Mouse (Mus musculus): ENCODE data around the gene Opcml.

Opcml gene

DNA sequence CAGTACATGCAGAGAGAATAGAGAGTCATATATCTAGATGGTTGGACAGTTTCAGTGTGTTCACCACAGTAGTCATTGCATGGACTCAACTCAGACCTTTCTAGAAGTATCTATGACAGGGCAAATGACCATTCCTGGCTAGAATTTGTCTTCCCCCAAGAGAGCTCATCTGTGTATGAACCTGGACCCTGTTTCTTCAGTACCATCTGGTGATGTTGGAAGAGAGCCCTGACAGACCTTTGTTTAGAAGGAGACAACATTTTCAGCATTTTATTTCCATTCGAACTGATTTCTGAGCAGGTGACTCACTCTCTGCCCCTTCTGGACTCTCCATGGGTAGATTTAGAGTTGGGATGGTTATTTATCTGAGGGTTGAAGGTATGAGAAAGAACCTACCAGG is 827.1 kb downstream of the Opcml start:
- no peak for DNase-seq (ENCODE audit: low spot score in 2 of 2)

DNA sequence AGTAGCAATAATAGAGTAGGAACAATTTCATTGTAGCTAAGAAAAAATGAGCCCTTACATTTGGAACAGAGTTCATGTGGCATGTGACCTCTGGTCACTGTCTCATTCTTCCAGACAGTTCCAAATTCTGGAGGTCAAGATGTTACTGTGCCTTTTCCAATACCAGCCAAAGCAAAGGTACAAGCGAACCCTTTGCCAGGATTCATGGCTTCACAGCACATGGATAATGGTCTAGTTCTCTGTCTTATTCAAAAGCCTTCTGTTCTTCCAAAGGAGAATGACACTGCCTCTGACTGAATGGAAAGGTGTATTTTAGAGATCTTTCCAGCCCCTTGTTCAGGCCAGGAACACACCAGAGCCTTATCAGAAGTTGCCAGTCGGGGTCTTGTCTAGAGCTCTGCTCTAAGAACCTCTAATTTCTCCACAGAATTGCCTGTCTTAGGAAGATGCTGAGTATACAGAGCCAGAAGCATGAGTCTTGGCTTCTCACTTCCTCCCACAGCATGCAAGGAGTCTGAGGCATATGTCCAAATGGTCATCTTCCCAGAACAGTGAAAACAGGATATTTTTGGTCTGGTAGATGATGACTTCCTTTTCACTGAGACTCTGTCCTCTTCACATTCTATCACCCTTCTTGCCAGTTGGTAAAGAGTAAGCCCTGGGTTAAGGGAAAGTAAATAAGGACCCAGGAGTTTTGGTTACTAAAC is 827.8 kb downstream of the Opcml start:
- DNase-seq (ENCODE audit: low spot score in 2 of 2) = no peak

DNA sequence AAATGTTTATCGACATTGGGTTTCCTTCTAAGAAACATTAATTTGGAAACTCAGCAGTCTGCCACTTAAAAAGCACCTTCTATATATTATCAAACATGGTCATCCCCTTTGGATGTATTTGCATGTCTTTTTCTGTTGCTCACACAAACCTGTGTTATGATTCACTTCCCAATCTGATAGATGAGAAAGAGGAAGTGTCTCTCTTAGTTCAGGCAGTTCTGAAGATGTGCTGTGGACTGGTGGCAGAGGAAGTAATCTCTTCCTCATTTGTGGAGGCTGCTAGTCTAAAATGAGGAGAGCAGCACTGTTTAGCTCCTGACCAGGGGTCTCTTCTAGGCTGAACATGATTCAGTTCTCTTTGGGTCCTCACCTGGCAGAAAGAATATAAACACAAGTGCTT is 831.4 kb downstream of the Opcml start:
- no peak for DNase-seq (ENCODE audit: low spot score in 2 of 2)

DNA sequence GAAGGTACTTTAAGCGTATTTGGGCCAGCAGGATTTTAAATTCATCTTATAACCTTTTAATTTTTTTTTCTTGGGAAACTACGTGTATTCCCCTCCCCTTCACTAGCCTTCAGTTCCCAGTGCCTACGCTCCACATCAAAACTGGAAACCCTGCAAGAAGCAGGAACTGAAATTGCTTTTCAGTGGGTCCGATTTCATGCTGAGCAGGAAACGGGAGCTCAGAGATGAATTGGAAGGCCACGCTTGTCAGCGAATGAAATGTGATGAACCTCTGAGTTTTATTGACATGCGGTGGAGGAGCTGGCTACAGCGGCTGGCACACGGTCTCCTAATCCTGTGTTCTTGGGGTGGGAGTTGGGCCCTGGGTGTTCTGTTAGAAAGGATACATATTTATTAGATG is 834.3 kb downstream of the Opcml start:
- no peak for DNase-seq (ENCODE audit: low spot score in 2 of 2)

DNA sequence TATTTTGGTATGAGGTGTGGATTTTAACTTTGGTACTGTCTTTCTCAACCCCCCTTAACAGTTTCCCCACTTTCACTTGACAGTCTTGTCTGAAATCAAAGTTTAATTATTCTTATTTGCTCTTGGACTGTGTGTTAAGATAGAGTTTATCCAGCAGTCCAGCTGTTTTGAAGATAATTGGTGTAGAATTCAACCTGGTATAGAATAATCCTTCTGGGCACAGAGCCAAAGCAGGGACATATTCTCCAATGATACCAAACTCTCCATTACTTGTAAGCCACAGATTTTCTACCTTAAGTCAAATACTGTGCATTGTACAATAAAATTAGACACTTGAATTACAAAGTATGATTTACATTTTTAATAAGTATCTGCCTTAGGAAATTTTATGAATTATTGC is 852.2 kb downstream of the Opcml start:
- no peak for DNase-seq (ENCODE audit: low spot score in 2 of 2)

DNA sequence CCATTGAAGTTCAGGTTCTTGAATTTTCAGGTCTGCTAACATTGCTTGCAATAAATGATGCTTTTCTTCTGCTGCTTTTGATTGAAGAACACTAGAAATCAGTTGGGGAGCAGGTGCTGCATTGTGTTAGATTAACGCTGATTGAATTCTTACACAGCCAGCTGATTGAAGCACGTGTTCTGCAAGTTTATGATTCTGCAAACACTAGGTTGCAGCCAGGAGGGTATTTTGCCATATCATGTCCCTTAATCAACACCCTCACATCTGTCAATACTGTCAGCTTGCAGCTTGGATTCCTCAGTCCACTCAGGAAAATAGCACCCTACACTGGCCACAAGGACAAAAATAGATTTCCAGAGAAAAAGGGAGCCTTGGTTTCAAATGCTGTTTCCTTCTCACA is 853.5 kb downstream of the Opcml start:
- DNase-seq (ENCODE audit: low spot score in 2 of 2) = no peak

DNA sequence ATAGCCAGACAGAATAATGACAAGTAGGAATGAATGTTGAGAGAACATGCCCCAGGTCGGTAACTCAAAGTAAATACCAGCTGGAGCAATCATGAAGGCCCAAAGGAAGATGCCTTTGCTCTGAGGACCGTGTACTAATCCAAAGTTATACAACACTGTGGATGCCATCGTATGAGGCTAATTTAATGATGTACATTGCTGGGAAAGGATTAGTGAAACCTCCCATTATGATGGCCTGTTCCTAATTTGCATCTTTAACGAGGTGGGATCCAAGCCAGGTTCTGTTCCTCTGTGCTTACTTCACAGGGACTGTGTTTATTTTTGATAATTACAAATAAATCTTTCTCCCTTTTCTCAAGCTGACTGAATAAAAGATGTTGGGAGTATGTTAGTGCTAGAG is 859.5 kb downstream of the Opcml start:
- DNase-seq (ENCODE audit: low spot score in 2 of 2) = no peak

DNA sequence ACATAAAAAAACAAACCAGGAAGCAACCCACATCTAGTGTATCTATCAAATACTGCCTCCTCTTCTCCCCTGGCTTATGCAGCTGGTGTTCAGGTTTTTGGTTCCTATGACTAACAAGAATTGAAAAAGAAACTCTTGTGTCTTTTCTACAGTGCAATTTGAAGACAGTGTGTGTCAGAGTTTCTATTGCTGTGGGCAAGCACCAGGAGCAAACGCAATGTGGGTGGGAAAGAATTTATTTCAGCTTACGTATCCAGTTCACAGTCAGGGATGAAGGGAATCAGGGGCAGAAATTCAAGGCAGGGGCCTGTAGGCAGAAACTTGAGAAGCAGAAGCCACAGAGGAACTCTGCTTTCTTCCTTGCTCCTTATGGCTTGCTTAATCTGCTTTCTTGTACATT is 869.4 kb downstream of the Opcml start:
- no peak for DNase-seq (ENCODE audit: low spot score in 2 of 2)

DNA sequence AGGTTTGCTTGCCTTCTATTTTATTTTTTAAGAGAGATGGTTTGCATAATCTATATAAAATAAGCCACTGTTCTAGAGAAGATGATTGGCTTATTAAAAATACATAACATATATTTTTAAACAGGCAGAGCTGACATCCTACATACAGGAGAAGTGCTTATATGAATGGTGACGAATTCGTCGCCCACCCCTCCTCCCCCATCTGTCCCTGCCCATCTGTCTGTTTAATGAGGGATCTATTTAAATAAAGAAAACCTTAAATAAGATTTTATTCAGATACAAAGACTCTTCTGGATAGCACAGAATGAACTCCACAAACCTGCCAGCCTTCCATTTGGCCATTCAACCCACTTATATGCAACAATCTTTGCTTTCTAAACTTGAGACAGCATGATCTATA is 872.3 kb downstream of the Opcml start:
- no peak for DNase-seq (ENCODE audit: low spot score in 2 of 2)

DNA sequence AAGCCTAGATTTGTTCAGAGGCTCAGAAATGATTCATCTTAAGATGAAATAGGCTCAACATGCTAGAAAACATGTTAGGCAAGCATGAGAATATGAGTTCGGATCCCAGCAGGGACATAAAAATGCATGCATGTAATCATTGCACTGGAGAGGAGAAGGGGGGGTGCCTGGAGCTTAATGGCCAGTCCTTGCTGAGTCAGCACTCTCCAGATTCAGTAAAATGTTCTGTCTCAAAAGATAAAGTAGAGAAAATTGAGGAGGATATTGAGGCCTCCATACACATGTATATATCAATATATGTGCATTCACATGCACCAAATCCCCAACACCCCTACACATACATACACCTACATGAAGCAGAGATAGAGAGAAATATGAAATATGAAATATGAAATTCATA is 889.7 kb downstream of the Opcml start:
- no peak for DNase-seq (ENCODE audit: low spot score in 2 of 2)

DNA sequence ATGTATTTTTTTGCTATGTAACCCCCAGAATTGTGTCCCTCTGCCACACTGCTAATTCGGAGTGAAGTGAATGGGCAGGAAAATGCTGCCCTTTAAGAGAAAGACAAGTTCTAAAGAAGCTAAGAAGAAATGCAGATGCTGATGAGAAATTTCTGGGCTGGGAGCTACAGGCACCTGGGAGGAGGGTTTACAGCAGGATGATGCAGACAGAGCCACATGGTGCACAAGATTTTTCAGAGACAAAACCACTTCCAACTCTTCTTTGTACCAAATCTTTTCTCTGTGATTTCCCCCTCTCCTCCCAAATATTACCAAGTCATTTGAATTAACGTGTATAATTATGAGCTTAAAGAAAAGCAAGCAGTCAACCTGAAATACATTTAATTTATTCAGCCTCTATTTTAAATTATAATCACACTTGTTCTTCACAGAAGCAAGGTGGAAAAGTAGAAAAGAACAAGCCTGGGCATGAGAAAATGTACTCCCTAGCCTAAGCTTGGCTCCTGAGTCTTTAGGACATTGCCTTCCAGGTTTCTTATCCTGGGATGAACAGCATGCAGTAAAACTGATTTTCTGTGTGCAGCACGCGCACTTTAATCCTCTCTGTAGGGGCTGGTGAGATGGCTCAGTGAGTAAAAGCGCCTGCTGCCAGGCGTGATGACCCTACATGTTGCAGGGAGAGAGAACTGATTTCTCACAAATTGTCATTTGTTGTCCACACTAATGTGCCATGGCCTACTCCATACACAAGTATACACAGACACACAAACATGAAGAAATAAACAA is 890.9 kb downstream of the Opcml start:
- DNase-seq (ENCODE audit: low spot score in 2 of 2) = no peak

DNA sequence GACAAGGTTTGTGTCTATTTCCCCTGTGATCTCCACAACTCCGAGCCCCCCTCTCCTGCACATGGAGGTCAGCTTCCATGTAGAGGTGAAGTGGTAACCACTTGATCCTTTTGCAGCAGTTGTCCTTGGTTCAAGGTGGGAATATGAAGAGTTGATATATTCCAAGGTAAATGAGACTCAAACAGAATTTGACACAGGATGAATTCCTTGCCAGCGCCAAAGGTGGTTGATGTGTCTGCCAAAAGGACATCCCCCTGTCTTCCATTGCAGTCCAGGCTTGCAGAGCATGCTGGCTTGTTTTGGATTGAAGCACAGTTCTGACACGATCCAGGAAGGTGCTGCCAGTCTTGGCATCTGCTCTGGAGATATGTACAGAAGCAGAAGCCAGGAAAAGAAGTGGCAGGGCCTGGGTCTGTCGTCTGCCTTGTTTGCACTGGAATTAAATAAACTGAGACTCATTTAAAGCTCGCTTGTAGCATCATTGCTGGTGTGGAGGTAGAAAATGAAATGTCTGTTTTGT is 893.4 kb downstream of the Opcml start:
- DNase-seq (ENCODE audit: low spot score in 2 of 2) = no peak

DNA sequence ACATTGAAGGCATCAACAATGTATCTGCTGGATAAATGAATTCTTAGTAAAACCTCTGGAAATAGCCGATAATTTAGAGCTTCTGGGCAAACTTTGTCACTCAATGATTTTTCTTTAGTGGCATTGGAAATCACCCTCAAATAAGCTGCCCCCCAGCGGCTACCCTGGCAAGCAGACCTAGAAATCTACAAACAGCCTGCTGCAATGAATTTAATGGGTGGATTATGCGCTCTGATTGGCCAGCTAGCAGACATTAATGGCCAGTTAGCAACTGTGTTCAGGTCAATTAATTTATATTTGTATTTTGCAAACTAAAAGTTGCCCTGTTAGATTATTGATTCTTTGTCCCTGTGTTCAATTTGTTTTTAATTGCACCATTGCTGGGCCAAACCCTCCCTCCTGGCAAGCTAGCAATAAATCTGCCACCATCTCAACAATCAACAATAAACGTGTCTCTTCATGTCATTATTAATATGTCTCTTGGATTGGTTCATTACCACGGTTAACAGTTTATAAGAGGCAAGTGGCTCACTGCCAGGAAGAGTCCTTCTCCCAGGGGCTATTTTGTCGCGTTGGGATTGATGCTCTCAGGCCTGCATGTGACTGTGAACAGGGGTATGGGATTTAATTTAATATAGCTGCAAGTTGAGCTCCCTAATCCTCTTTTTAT is 896.5 kb downstream of the Opcml start:
- DNase-seq (ENCODE audit: low spot score in 2 of 2) = no peak

DNA sequence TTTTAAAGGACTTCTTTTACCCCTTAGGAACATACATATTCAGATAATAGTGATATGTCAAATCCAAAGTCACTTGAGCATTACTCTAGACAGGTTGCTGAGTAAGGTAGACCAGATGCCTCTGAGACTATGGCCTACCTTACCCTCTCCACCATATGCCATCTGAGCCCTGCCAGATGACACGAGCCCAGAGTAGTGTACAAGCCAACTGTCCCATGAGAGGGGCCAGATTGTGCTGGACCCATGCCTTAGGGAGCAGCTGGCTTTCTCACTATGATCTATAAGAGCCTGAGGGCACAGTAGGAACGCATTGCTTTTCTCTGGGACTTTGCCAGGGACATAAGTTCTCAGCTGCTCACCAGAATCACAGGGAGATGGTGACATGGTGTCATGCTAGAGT is 899.6 kb downstream of the Opcml start:
- DNase-seq (ENCODE audit: low spot score in 2 of 2) = no peak

DNA sequence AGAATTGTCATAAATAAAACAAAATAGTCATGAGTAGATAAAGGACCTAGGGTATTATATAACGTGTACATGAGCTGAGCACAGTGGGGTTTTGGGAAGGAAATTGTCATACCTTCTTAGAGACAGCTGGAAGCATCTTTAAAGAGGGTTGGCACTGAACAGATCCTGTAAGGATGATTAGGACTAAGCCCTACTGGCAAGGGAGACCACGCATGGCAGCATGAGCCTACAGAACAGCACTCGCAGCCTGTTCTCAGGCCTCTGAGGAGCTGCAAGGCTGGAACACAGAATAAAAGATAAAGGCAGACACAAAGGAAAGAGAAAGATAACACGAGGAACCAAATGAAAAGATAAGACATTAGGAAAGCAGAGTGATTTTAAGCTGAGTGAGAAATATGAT is 915.2 kb downstream of the Opcml start:
- DNase-seq (ENCODE audit: low spot score in 2 of 2) = no peak

DNA sequence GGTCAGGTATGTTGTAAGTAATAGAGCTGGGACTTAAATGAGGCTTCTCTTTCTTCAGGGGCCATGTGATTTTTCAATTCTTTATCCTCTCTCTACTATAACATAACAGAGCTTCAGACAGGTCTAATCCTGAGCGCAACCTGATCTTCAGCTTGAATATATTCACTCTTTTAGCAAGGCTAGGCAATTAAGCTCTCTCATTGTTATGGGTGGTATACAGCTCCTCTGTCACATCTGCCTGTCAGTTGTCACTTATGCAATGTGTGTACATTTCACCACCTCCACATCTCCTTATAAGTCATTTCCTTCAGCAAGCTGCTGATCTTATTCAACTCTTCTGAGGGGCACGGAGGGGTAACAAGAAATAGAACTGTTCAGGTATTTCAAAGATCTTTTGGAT is 924.0 kb downstream of the Opcml start:
- DNase-seq (ENCODE audit: low spot score in 2 of 2) = no peak

DNA sequence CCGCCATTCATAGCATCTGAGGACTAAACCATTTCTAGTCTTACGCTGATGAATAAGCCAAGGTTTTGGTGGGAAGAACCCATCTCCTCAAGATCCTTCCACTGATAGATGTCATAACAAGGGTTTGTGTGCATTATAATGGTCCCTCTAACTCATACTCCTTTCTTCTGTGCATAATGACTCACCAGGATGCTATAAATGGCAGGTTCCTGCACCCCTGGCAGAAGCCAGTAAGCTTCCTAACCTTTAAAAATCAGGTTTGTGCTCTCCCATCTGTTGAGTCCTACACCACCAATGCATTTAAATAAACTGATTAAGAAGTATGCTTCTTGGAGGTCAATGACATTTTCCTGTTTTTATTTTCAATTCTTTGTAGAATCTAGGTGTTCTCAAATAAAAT is 929.6 kb downstream of the Opcml start:
- no peak for DNase-seq (ENCODE audit: low spot score in 2 of 2)

DNA sequence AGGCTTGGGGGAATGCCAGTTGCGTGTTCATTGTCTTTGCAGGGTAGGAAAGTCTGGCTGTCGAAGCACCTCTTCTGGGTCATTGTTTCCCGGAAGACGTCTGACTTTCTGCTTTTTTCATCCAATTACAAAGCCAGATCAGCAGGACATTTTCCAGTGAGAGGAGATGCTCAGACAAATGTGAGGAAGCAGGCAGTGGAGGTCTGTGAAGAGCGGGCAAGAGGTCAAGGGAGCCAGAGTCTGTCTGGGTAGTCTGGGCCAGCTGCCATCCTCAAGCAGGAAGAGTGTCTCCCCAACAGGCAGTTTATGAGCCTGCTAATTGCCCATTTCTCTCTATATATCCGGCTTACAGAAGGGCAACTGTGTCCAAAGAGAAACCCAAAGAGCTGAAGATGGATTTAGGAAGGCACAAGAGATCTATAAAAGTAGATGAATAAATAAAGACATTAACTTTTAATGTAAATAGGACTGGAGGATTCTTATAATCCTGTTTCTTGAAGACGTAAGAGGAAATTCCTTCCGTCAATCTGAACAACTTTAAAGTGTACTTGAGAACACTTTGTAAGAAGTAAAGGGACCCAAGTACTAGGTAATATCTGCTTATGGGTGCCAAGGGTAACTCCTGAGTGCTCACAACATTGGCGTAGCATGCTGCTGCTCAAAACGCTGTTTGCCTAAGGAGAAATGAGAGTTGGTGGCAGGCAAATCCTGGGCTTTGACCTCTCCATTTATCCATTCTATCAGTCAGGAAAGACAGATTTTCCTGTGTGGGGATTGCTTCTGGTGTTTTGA is 941.4 kb downstream of the Opcml start:
- DNase-seq (ENCODE audit: low spot score in 2 of 2) = no peak

DNA sequence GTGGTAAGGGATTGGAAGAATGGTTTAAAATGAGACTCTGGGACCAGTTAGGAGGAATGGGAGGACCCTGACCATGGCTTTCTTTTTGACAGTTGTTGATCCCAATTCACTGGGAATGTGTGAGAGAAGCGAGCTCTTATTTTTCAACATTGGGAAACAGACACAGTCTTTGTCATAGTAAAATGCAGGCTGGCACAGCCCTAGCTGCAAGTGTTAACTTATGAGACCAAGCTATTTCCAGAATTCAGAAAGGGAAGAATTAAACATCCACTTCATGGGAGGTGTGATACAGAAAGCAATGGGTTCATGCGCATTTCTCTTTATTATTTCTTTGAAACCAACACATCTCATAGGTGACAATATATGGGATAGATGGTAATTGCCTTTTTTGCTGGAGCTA is 947.4 kb downstream of the Opcml start:
- DNase-seq (ENCODE audit: low spot score in 2 of 2) = no peak

DNA sequence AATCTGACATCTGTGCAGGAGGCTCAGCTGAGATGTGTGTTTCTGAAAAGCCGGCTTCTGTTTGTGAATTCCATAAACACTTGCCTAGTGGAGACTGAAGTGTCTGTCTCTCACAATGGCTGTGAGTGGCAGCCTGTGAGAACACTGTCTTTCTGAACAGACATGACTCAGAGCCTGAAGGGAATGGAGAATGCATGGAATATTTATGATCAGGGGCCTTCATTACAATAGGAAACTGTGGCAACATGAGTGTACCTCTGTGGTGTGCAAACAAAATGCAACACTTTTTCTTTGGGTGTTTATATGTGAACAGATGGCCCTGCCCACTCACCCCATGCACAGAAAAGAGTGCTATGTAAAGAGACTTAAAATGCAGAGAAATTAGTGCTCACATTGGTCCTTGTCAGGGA is 947.9 kb downstream of the Opcml start:
- no peak for DNase-seq (ENCODE audit: low spot score in 2 of 2)

DNA sequence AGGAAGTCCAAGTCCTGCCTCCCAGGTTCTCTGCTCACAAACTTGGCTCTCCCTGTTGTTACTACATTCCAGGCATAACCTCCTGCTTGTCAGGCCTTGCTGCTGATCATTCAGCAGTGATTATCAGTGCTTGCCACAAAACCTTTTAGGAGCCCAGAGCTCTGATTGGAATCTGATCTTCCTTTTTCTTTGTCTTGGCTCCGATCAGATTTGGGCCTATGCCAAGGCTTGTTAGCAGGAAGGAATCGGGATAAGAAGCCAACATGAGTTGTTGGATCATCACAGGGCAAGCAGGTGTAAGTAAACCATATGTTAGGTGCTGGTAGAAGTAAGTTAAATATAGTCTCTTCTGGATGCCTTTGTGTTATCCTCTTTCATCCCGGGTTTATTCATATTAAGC is 954.2 kb downstream of the Opcml start:
- no peak for DNase-seq (ENCODE audit: low spot score in 2 of 2)

DNA sequence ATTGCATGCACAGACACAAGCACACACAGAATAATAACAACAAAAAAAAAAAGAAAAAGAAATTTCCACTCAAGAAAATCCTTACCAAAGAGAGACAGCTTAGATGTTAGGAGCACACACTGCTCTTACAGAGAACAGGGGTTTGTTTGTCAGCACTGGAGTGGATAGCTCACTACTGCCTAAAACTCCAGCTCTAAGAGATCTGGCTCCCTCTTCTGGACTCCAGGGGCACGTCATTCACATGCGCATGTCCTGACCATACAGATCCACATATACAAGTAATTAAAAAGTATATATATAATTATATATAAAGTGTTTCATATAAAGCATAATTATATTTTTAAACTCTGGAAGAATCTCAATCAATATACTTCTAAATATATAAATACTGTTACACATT is 958.3 kb downstream of the Opcml start:
- no peak for DNase-seq (ENCODE audit: low spot score in 2 of 2)

Measured in spleen, postnatal 10 days (tissue).